Mouse (Mus musculus) adrenal gland (tissue): ENCODE data around the gene Ykt6.
"Not testable (repeated sequence)": the region's sequence is repeated elsewhere in the genome, so short reads cannot be mapped to it uniquely, and the experiment has no call there.

Experiments
- intact Hi-C: fragments of 180-260 bp; cut with DNase I; formaldehyde crosslinking; loops from one replicate; pipeline ENCODE4 v1.15.1; 2025

The Ykt6 gene

GRCm38 (mm10) chr11:5990910-5991309 is 35.4 kb downstream of the Ykt6 start:
- intact Hi-C loops = no loop called here

GRCm38 (mm10) chr11:5994212-5994611 is 38.7 kb downstream of the Ykt6 start:
- intact Hi-C loops = loop anchor here (2.0 kb wide), 1 partner anchor 33 kb away; no protein-coding TSS in a partner anchor

- intact Hi-C loops = loop anchor here (2.0 kb wide), 1 partner anchor 32 kb away; no protein-coding TSS in a partner anchor
These were observed 39.4 kb downstream of the Ykt6 start for GRCm38 (mm10) chr11:5994880-5995279.

GRCm38 (mm10) chr11:5995989-5996388 is 40.5 kb downstream of the Ykt6 start:
- intact Hi-C loops = loop anchor here (2.0 kb wide), 2 partner anchors 31 to 193 kb away; no protein-coding TSS in a partner anchor

GRCm38 (mm10) chr11:5998472-5998871 is 43.0 kb downstream of the Ykt6 start:
- intact Hi-C loops = no loop called here

- intact Hi-C loops = no loop called here
These were observed 44.6 kb downstream of the Ykt6 start for GRCm38 (mm10) chr11:5999832-6000771.

GRCm38 (mm10) chr11:6000961-6001682 is 45.6 kb downstream of the Ykt6 start:
- intact Hi-C loops = no loop called here

GRCm38 (mm10) chr11:6001981-6002649 is 46.6 kb downstream of the Ykt6 start:
- intact Hi-C loops = no loop called here

GRCm38 (mm10) chr11:6003046-6003639 is 47.6 kb downstream of the Ykt6 start:
- intact Hi-C loops = no loop called here

GRCm38 (mm10) chr11:6005374-6006043 is 50.0 kb downstream of the Ykt6 start:
- intact Hi-C loops = not testable (repeated sequence)

GRCm38 (mm10) chr11:6006351-6007009 is 51.0 kb downstream of the Ykt6 start:
- intact Hi-C loops = not testable (repeated sequence)

- intact Hi-C loops = not testable (repeated sequence)
These were observed 51.7 kb downstream of the Ykt6 start for GRCm38 (mm10) chr11:6007010-6007778.

- intact Hi-C loops = not testable (repeated sequence)
These were observed 52.3 kb downstream of the Ykt6 start for GRCm38 (mm10) chr11:6007779-6008128.

GRCm38 (mm10) chr11:6010751-6011482 is 55.4 kb downstream of the Ykt6 start:
- intact Hi-C loops = not testable (repeated sequence)

GRCm38 (mm10) chr11:6011879-6012278 is 56.4 kb downstream of the Ykt6 start:
- intact Hi-C loops = no loop called here

GRCm38 (mm10) chr11:6013359-6013758 is 57.9 kb downstream of the Ykt6 start:
- intact Hi-C loops = no loop called here

GRCm38 (mm10) chr11:6015011-6015431 is 59.5 kb downstream of the Ykt6 start:
- intact Hi-C loops = no loop called here

- intact Hi-C loops = no loop called here
These were observed 60.9 kb downstream of the Ykt6 start for GRCm38 (mm10) chr11:6016368-6016767.
